Mouse (Mus musculus): ENCODE results near the gene Crlf1.
A peak's percentile ranks its signal among the peaks of the same experiment; 100 is the strongest.

Gene Crlf1

GRCm38 (mm10) chr8:70522592-70523403 lies 29.8 kb downstream of the Crlf1 start:
- peak; percentile 92 to 95 for DNase-seq (ENCODE audit: low spot score in 2 of 2)

DNA sequence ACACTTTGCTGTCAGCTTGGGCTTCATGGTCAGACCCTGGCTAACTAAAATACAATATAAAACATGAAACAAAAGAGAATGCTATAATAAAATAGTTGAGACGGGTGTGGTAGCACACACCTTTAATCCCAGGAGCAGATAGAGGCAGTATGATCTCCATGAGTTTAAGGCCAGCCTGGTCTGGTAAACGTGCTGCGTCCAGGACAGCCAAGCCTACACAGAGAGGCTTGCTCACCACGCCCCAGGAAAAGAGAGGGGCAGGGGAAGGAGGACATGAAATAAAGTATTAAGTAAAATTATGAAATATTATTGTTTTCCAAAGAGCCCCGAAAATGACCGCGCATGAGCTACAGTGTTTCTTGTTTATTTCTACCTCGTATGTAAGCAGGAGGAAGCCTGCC lies 34.2 kb downstream of the Crlf1 start:
- DNase-seq (ENCODE audit: low spot score in 2 of 2), result no peak

DNA sequence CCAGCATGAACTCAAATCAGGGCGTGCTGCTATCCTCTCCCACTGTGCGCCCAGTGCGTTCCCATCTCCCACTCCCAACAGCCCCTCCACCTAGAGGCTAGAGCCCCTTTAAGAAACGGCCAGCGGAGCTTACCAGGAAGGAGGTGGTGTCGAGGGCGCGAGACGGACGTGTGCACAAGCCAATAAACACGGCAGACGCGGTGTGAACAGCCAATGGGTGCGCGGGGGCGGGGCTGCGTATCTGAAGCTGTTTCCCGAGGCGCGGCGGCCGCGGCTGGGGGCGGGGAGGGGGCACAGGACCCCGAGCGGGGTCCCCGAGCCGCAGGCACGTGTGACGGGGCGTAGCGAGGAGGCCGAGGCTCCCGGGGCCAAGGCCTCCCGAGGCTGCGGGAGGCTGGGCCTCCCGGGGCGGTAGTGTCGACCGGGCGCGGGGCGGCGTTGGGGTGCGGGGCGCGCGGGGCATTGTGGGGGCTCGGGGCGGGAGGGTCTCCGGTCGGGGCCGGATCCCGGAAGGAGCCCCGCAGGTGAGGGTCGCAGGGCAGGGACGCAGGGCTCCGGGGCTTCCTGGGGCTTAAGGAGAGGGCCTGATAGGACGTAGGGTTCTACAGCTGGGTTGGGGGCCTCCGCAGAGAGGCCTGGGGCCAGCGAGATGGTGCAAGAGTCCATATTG lies 34.7 kb downstream of the Crlf1 start, which contains the start of the genes Fkbp8 and Kxd1:
Gene Fkbp8, plus strand, starts transcription at position 213 of the 670 bp plus-strand sequence.
Gene Kxd1, minus strand, starts transcription at position 445 of the 670 bp plus-strand sequence.
- DNase-seq (ENCODE audit: low spot score in 2 of 2), result peak; percentile 98 to 100

DNA sequence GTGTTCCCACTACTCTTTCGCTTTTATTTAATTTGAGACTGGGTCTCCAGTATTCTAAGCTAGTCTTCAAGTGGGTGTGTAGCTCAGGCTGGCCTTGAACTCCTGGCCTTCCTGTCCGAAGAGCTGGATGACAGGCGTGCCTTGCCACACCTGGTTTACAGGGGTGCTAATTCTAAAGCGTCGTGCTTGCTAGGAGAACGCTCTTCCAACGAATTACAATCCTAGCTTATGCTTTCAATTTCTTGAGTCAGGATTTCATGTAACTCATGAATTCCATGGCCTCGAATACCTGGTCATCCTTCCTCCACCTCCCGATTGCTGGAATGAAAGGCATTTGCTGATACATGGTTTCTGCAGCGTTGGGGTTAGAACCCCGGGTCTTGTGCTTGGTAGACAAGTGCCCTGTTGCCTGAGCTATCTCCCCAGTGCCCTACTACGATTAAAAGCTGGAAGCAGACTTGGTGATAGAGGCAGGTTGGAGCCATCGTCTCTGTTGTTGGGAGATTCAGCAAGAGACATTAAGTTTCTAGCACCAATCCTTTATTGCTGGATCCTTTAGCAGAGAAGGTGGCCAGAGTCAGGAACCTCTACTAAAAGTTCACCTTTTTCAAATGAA lies 35.3 kb downstream of the Crlf1 start:
- DNase-seq (ENCODE audit: low spot score in 2 of 2), result no peak

- DNase-seq (ENCODE audit: low spot score in 2 of 2), result no peak
Observed at GRCm38 (mm10) chr8:70529299-70529698, 36.3 kb downstream of the Crlf1 start.

- no peak for DNase-seq (ENCODE audit: low spot score in 2 of 2)
Observed at GRCm38 (mm10) chr8:70529741-70530161, 36.8 kb downstream of the Crlf1 start.

GRCm38 (mm10) chr8:70530314-70530713 lies 37.4 kb downstream of the Crlf1 start:
- DNase-seq (ENCODE audit: low spot score in 2 of 2), result no peak

DNA sequence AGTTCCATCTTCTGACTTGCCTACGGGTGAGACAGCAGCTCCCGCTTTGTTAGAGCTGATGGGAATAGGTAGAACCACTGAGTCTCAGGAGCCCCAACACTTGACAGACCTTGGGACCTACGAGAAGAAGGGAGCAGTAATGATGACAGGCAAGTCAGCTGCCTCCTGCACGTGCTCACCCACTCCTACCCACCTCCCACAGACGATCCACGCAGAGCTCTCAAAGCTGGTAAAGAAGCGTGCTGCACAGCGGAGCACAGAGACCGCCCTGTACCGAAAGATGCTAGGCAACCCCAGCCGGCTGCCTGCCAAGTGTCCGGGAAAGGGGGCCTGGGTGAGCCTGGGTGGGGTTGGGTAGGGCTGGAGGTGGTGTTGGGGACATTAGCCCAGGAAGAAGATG lies 41.3 kb downstream of the Crlf1 start:
- no peak for DNase-seq (ENCODE audit: low spot score in 2 of 2)

DNA sequence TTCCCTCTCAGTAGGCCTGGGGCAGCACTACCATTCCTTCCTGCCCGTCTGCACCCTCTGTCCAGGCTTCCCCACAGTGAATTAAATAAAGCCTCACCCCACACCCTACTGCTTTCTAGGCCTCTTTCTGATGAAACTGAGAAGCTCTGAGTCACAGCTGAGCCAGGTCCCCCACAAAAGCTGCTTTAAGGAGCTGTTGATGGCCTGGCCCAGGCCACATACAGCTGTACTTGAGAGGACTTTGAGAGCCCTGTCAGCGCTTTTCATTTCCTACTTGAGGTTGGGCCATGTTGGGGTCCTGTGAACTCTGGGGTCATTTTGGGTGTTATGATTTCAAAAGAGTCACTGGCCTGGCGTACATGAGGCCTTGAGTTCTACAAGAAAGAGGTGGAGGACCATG lies 42.3 kb downstream of the Crlf1 start:
- no peak for DNase-seq (ENCODE audit: low spot score in 2 of 2)

- DNase-seq (ENCODE audit: low spot score in 2 of 2), result no peak
Observed at GRCm38 (mm10) chr8:70535701-70536100, 42.7 kb downstream of the Crlf1 start.

- DNase-seq (ENCODE audit: low spot score in 2 of 2), result peak in 1 of 2 experiments; percentile 37
Observed at GRCm38 (mm10) chr8:70538024-70538579, 45.1 kb downstream of the Crlf1 start.

- peak; percentile 99 to 100 for DNase-seq (ENCODE audit: low spot score in 2 of 2)
Observed at GRCm38 (mm10) chr8:70538633-70539076, 45.7 kb downstream of the Crlf1 start.

- DNase-seq (ENCODE audit: low spot score in 2 of 2), result peak; percentile 99
Observed at GRCm38 (mm10) chr8:70539077-70539813, 46.3 kb downstream of the Crlf1 start, which contains the start of gene Ell. TSS of gene Ell (plus strand) at chr8:70539457.

DNA sequence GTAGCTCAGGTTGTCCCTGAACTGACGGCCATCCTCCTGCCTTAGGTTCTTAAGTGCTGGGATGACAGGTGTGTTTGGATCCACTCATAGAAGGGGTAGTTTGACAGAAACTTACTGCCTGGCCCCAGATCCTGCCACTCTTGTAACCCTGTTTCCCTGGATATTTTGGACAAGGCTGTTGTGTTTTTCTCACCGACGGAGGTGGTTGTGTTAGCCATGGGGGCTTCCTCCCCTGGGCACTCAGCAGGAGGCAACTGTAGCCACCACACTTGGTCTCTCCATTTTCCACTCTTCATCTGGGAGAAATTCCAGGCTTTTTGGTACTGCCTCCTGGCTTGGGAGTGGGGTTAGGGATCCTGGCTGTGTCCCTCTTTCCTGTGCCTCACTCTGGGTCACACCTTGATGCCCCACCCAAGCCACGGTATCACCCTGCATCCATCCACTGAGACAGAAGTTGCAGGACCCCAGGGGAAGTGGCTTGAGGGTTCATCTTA lies 47.1 kb downstream of the Crlf1 start:
- DNase-seq (ENCODE audit: low spot score in 2 of 2), result no peak

- DNase-seq (ENCODE audit: low spot score in 2 of 2), result no peak
Observed at GRCm38 (mm10) chr8:70540507-70541071, 47.6 kb downstream of the Crlf1 start.

GRCm38 (mm10) chr8:70541081-70541480 lies 48.1 kb downstream of the Crlf1 start:
- no peak for DNase-seq (ENCODE audit: low spot score in 2 of 2)

GRCm38 (mm10) chr8:70544200-70544687 lies 51.3 kb downstream of the Crlf1 start:
- DNase-seq (ENCODE audit: low spot score in 2 of 2), result no peak

- DNase-seq (ENCODE audit: low spot score in 2 of 2), result no peak
Observed at GRCm38 (mm10) chr8:70546412-70546811, 53.5 kb downstream of the Crlf1 start.

DNA sequence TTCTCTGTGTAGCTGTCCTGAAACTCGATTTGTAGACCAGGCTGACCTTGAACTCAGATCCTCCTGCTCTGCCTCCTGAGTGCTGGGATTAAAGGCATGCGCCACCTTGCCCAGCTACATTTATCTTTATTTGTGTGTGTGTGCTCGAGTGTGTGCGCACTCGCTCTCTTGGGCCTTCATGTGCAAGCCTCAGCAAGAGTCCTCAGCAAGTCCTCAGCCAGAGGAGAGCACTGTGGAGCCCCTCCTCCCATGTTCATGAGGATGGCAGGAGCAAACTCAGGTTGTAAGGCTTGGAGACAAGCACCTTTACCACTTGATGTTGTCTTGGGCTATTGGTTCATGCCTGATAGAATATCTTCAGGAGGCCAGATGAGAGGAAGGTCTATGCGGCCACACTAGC lies 54.8 kb downstream of the Crlf1 start:
- no peak for DNase-seq (ENCODE audit: low spot score in 2 of 2)

- DNase-seq (ENCODE audit: low spot score in 2 of 2), result no peak
Observed at GRCm38 (mm10) chr8:70549412-70550184, 56.6 kb downstream of the Crlf1 start.
